Mouse (Mus musculus) testis, adult 2 months (tissue): ENCODE results near the gene Slc34a1.
A peak's percentile ranks its signal among the peaks of the same experiment; 100 is the strongest.

Experiments used
- CTCF ChIP-seq: fragments of 200-500 bp; IDR thresholded peaks from 2 replicates; pipeline ENCODE4 v1.5.1; 2012; ENCODE audit warnings: low read depth, mild to moderate bottlenecking, inconsistent platforms, low read length, moderate library complexity; ENCODE audit not compliant: control insufficient read depth, insufficient read depth, insufficient replicate concordance
- POLR2A ChIP-seq: fragments of 200-500 bp; IDR thresholded peaks from 2 replicates; pipeline ENCODE4 v1.6.1; 2012; ENCODE audit warnings: low read depth, mild to moderate bottlenecking, inconsistent platforms, low read length, moderate library complexity; ENCODE audit not compliant: control insufficient read depth

GRCm38 (mm10) chr13:55414743-55415380 lies 16.9 kb downstream of the Slc34a1 start, which contains the start of gene Pfn3:
- TF ChIP-seq CTCF (no peak), POLR2A (peak; percentile 51; the same call in 1 of the 2 replicates)
